Mouse (Mus musculus) cerebellum, adult 2 months (tissue): ENCODE data around the gene Glg1. TPM values are rescaled to one million over a fixed set of nuclear protein-coding genes. Genes with fewer than 3 reads are reported as not detected.

Experiments
- DNase-seq, 2 experiments: peaks; one replicate each; pipeline ENCODE4 v3.0.0; 2021
- H3K27ac ChIP-seq: fragments of 200-500 bp; 2 replicates; pipeline ENCODE4 v1.5.1; 2012; ENCODE audit warnings: low read length, control low read depth, inconsistent platforms; ENCODE audit not compliant: insufficient read depth
- H3K27me3 ChIP-seq: fragments of 200-500 bp; 2 replicates; pipeline ENCODE4 v1.6.1; 2012; ENCODE audit warnings: inconsistent platforms, mild to moderate bottlenecking, low read length, moderate library complexity; ENCODE audit not compliant: control insufficient read depth, insufficient read depth
- H3K4me1 ChIP-seq: fragments of 200-500 bp; 2 replicates; pipeline ENCODE4 v1.6.1; 2011; ENCODE audit warnings: low read length; ENCODE audit not compliant: control insufficient read depth, insufficient read depth
- H3K4me3 ChIP-seq: fragments of 200-500 bp; replicated peaks from 2 replicates; pipeline ENCODE3; 2011; ENCODE audit warnings: mild to moderate bottlenecking, low read depth, low read length, control low read depth; ENCODE audit not compliant: insufficient read depth
- CTCF ChIP-seq: fragments of 200-500 bp; IDR thresholded peaks from 2 replicates; pipeline ENCODE4 v1.5.1; 2011; ENCODE audit warnings: low read depth, mild to moderate bottlenecking, control low read depth, low read length, moderate library complexity, borderline replicate concordance; ENCODE audit not compliant: insufficient read depth
- POLR2A ChIP-seq: fragments of 200-500 bp; IDR thresholded peaks from 2 replicates; pipeline ENCODE4 v1.6.1; 2011; ENCODE audit warnings: low read length, control low read depth, borderline replicate concordance; ENCODE audit not compliant: insufficient read depth
- WGBS: fragments of 180-500 bp; shearing (Covaris S2); methylation state at CpG from one replicate; pipeline ENCODE4 v1.1.7; 2018; 5-methylcytosine and 5-hydroxymethylcytosine counted together
- polyA plus RNA-seq: library from polyadenylated mRNA; depleted of rRNA; stranded (reverse); fragments of >200 nt; gene quantifications from 2 replicates; pipeline ENCODE4 v1.2.3, GENCODE M21; 2012

Glg1 gene
- polyA plus RNA-seq, 1 experiment, result 74.1 TPM

DNA sequence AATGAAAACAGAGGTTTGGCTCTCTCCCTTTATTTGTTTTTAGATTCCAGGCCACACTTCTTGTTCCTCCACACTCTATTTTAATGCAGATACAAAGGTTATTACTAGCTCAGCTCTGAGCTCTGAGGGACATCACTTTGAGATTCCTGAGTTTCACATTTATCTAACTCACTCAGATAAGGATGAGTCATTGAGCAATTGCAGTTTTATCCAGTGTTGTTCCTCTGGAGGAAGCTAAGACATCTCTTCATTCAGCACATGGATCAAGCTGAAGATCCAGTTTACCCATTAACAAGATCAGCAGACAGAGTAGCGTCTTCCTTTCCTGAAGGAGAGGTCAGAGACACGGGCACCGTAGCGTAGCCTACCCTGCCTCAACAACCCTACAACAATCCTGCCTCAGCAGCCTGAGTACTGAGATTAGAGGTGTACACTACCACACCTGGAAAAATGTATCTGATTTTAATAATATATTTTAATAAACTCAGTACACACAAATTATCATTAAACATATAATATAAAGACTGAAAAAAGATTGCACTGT, 12.7 kb downstream of the Glg1 start:
- Histone ChIP-seq H3K27ac (no peak overlapping the region), H3K27me3 (no peaks in the 10 kb centered on the region), H3K4me3 (no peak overlapping the region), H3K4me1 (no peaks in the 10 kb centered on the region)
- 89% methylated on average over 4 of the region's 4 CpGs for WGBS
- no peak for DNase-seq
- TF ChIP-seq POLR2A (no peak), CTCF (no peak)

- Histone ChIP-seq H3K4me3 (no peak overlapping the region), H3K27me3 (no peaks in the 10 kb centered on the region), H3K27ac (no peak overlapping the region), H3K4me1 (no peaks in the 10 kb centered on the region)
- TF ChIP-seq CTCF (no peak), POLR2A (no peak)
- WGBS, result 67% methylated on average over 3 of the region's 3 CpGs
- no peak for DNase-seq
These were observed 21.7 kb downstream of the Glg1 start for GRCm38 (mm10) chr8:111237301-111237700.

DNA sequence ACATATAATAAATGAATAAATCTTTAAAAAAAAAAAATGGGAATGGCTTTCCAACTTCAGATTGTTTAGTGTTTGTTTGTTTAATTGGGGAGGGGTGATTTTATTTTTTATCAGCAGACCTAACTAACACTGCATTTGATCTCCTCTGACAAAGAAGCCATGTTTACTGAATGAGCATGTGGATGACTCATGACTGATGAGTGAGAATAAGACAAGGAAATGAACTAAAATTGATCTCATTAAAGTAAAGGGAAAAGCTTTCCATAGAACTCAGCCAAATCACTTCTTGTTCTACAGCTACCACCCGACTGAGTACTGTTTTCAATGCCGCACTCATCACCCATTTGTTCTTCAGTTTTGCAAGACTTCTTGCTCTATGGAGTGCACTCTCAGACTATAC, 25.3 kb downstream of the Glg1 start:
- TF ChIP-seq CTCF, result no peak
- H3K27me3 ChIP-seq, result no peaks in the 10 kb centered on the region
- DNase-seq, result no peak
- H3K4me3 ChIP-seq, result no peak overlapping the region
- 91% methylated on average over 2 of the region's 2 CpGs for WGBS
- H3K27ac ChIP-seq, result no peak overlapping the region
- H3K4me1 ChIP-seq, result no peaks in the 10 kb centered on the region

DNA sequence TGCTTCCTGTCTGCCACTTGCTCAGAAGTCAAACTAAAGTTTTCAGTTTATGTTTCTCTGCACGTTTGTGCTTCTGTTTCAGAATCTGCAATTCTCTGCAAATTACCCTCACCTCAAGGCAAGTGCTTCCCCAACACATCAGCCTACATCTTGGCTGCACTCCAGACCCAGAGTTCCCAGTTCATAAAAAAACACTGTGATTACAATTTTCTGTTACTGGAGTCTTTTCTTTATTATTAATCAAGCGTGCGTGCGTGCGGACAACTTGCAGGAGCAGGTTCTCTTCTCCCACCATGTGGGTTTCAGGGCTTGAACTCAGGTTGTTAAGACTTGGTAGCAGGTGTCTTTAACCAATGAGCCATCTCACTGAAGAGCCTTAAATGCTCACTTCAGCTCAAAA, 34.9 kb downstream of the Glg1 start:
- TF ChIP-seq POLR2A (no peak), CTCF (no peak)
- WGBS, result 40% methylated on average over 5 of the region's 5 CpGs
- Histone ChIP-seq H3K27ac (no peak overlapping the region), H3K4me3 (no peak overlapping the region), H3K4me1 (peaks cover 2% of the 10 kb centered on the region), H3K27me3 (no peaks in the 10 kb centered on the region)
- peak in 1 of 2 experiments; percentile 18 for DNase-seq

- WGBS, result 15% methylated on average over 3 of the region's 3 CpGs
- H3K27ac ChIP-seq, result no peak overlapping the region
- TF ChIP-seq POLR2A, result no peak
- no peak for TF ChIP-seq CTCF
These were observed 40.9 kb downstream of the Glg1 start for GRCm38 (mm10) chr8:111218107-111218506.

GRCm38 (mm10) chr8:111213406-111213805, 45.6 kb downstream of the Glg1 start:
- TF ChIP-seq CTCF (no peak), POLR2A (no peak)
- 90% methylated on average over 5 of the region's 5 CpGs for WGBS
- Histone ChIP-seq H3K4me1 (peaks cover 6% of the 10 kb centered on the region; the same call in 1 of the 2 replicates), H3K27me3 (no peaks in the 10 kb centered on the region), H3K4me3 (no peak overlapping the region), H3K27ac (no peak overlapping the region)
- no peak for DNase-seq

More at GRCm38 (mm10) chr8:111218107-111218506, 40.9 kb downstream of the Glg1 start:
- no peak overlapping the region for H3K4me3 ChIP-seq
- no peaks in the 10 kb centered on the region for H3K27me3 ChIP-seq
- DNase-seq, result peak; percentile 53 to 73
- peaks cover 6% of the 10 kb centered on the region for H3K4me1 ChIP-seq

DNA sequence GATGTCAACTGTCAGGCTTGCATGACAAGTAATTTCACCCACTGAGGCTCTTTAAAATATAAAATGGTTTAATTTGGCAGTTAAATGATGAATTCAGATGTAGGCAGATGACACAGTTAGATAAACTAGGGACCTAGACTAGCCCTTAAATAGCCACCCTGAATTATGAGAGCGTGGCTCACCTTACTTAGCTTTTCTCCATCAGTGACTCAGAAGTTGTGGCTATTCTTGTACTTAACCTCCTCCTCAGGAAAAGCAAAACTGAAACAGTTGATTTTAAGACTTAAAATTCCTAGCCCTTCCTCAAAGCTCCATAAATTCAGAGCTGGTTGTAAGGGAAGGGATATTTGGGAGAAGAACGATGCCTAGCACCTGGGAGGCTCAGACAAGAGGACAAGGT, 47.8 kb downstream of the Glg1 start:
- Histone ChIP-seq H3K27me3 (no peaks in the 10 kb centered on the region), H3K4me1 (peaks cover 2% of the 10 kb centered on the region; the same call in 1 of the 2 replicates), H3K4me3 (no peak overlapping the region), H3K27ac (no peak overlapping the region)
- 87% methylated on average over 2 of the region's 2 CpGs for WGBS
- DNase-seq, result no peak
- no peak for TF ChIP-seq POLR2A
- TF ChIP-seq CTCF, result no peak

DNA sequence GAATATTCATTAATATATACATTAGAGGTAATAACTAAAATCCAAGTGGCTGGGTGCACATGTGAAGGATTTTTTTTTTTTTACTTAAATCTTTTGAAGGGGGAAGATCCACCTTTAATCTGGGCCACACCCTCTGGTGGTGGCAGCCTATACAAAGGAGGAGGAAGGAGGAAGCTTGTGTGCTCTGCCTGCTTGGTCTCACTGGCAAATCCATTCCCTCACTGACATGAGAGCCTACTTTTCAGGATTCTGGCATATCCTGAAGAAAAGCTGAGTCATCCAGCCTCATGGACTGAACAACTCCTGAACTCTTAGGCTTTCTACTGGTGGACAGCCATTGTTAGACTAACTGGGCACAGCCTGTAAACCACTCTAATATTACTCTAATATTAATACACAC, 49.1 kb downstream of the Glg1 start:
- Histone ChIP-seq H3K4me1 (peaks cover 2% of the 10 kb centered on the region; the same call in 1 of the 2 replicates), H3K27ac (no peak overlapping the region), H3K27me3 (no peaks in the 10 kb centered on the region), H3K4me3 (no peak overlapping the region)
- DNase-seq, result peak in 1 of 2 experiments; percentile 17
- no peak for TF ChIP-seq CTCF

GRCm38 (mm10) chr8:111206321-111206720, 52.7 kb downstream of the Glg1 start:
- no peak for DNase-seq
- no peak for TF ChIP-seq CTCF
- no peak for TF ChIP-seq POLR2A
- no peak overlapping the region for H3K4me3 ChIP-seq
- WGBS, result 64% methylated on average over 6 of the region's 6 CpGs
- H3K4me1 ChIP-seq, result peaks cover 2% of the 10 kb centered on the region; the same call in 1 of the 2 replicates
- H3K27me3 ChIP-seq, result no peaks in the 10 kb centered on the region
- H3K27ac ChIP-seq, result no peak overlapping the region
